Mouse (Mus musculus): Measurements from ENCODE around the gene Svbp.

Gene Svbp

GRCm38 (mm10) chr4:119246688-119247225 lies 51.7 kb downstream of the Svbp start:
- no peak for DNase-seq (ENCODE audit: low spot score in 2 of 2)

- peak; percentile 74 to 78 for DNase-seq (ENCODE audit: low spot score in 2 of 2)
Measured at GRCm38 (mm10) chr4:119247462-119248235, 52.5 kb downstream of the Svbp start.

GRCm38 (mm10) chr4:119248407-119248965 lies 53.4 kb downstream of the Svbp start:
- no peak for DNase-seq (ENCODE audit: low spot score in 2 of 2)
